7 mouse cellular contexts compared by ENCODE assay signal in genomic region chr5:35795481-35796048, GRCm38 (mm10). TPM values are rescaled to one million over a fixed set of nuclear protein-coding genes. Genes with fewer than 3 reads are reported as not detected.
A peak's percentile ranks its signal among the peaks of the same experiment; 100 is the strongest.
DNase-seq lines count a peak whose midpoint lies in the region; ATAC-seq lines count a peak whose summit lies in the region.

No protein-coding gene starts in this region.

- no peaks in the 10 kb centered on the region for H3K36me3 ChIP-seq in forebrain, embryonic 16.5 days (ENCODE audit: control insufficient read depth, insufficient read depth)

- no peak overlapping the region for H3K27ac ChIP-seq in forebrain, embryonic 16.5 days (ENCODE audit: low read length)

- peak; percentile 36; the same call in 1 of the 2 replicates for ATAC-seq in forebrain, embryonic 16.5 days
- ATAC-seq in hematopoietic stem cell, adult 5-6 weeks (replicated peaks in 1 of 2; ENCODE audit: insufficient read depth in 1 of 2, low FRiP score in 2 of 2, low TSS enrichment in 1 of 2, low read depth in 1 of 2, poor library complexity in 2 of 2, severe bottlenecking in 2 of 2), result peak; percentile 63 to 78; a peak in 3 of 4 replicates

- H3K9ac ChIP-seq in forebrain, embryonic 16.5 days (replicated peaks; ENCODE audit: low read depth, low read length), result no peak overlapping the region

- H3K9me3 ChIP-seq in forebrain, embryonic 16.5 days (ENCODE audit: control insufficient read depth, low read length), result no peaks in the 10 kb centered on the region

- WGBS in forebrain, embryonic 16.5 days, result 65% methylated on average over 7 of the region's 7 CpGs

- H3K4me1 ChIP-seq in forebrain, embryonic 16.5 days (replicated peaks; ENCODE audit: control insufficient read depth, insufficient read depth, low read length), result no peaks in the 10 kb centered on the region

- no peak overlapping the region for H3K4me3 ChIP-seq in forebrain, embryonic 16.5 days (replicated peaks; ENCODE audit: low read length)

- peak; percentile 79 for DNase-seq in NIH3T3 (ENCODE audit: low read depth)
- DNase-seq in c-Kit-positive CD71-negative TER-119-negative erythroid progenitor cells, embryonic 14.5 days (ENCODE audit: low read depth), result peak; percentile 22
- DNase-seq in layer of hippocampus, adult 8-10 months (ENCODE audit: low spot score in 2 of 2), result peak; percentile 73 to 74
- DNase-seq in lung, postnatal 10 days, result peak; percentile 74
- peak; percentile 54 for DNase-seq in right cerebral cortex, postnatal 14 days

- peaks cover 6% of the 10 kb centered on the region; the same call in 1 of the 2 replicates for H3K27me3 ChIP-seq in forebrain, embryonic 16.5 days (replicated peaks; ENCODE audit: control insufficient read depth, insufficient read depth, low read length)

- H3K4me2 ChIP-seq in forebrain, embryonic 16.5 days (ENCODE audit: low read length), result no peak overlapping the region

RNA-seq across cellular contexts. Expression of gene Ablim2, which starts 37.9 kb away (rescaled TPM):
- 9.4 and 16.3 TPM in 2 replicates for polyA plus RNA-seq in forebrain, embryonic 16.5 days (2015; fragmentation: Nextera tagmentation; extraction: Ambion mirVana)
- total RNA-seq in hematopoietic stem cell, adult 5-6 weeks (2017), result 3.7 TPM in 1 of 2 replicates, not detected in the other
- total RNA-seq in layer of hippocampus, adult 8-10 months (2022), result 100 to 1,000 TPM; 114 to 158 (median 135) TPM

RNA-seq across cellular contexts. Expression of gene Sh3tc1, which starts 55.8 kb away (rescaled TPM):
- polyA plus RNA-seq in forebrain, embryonic 16.5 days (2015; fragmentation: Nextera tagmentation; extraction: Ambion mirVana), result 2.3 and 2.8 TPM in 2 replicates
- total RNA-seq in hematopoietic stem cell, adult 5-6 weeks (2017), result 1.9 and 10.8 TPM in 2 replicates
- 1 to 10 TPM; 1.9 to 3.8 (median 3.1) TPM for total RNA-seq in layer of hippocampus, adult 8-10 months (2022)

Comparison
In these comparisons a context has a peak if more than half of its experiments do, and no peak if none do; other contexts are left out.
1. DNase-seq: peak in every context shown above with its lines; median percentile 79 in NIH3T3; 74 in lung, postnatal 10 days; 74 in layer of hippocampus, adult 8-10 months; 54 in right cerebral cortex, postnatal 14 days; 22 in c-Kit-positive CD71-negative TER-119-negative erythroid progenitor cells, embryonic 14.5 days.
2. RNA of gene Ablim2, which starts 37.9 kb away (total RNA-seq): 114 to 158 TPM in layer of hippocampus, adult 8-10 months; 3.7 TPM in hematopoietic stem cell, adult 5-6 weeks; every median in the first group is over 10 times any median in the second.